Mouse (Mus musculus) embryonic facial prominence, embryonic 12.5 days (tissue): ENCODE measurements around the gene Rras. TPM values are rescaled to one million over a fixed set of nuclear protein-coding genes. Genes with fewer than 3 reads are reported as not detected.

Experiments used
- ATAC-seq: fragments of 200-750 bp; cut with Nextera tagmentation; 2 replicates; pipeline ENCODE4 v1.8.0; 2017; ENCODE audit not compliant: insufficient number of reproducible peaks, insufficient read depth, low FRiP score, low TSS enrichment
- H3K27ac ChIP-seq: fragments of 300-500 bp; sonication (generic); 2 replicates; pipeline ENCODE4 v1.5.1; 2016; ENCODE audit warnings: mild to moderate bottlenecking
- H3K27me3 ChIP-seq: fragments of 300-500 bp; sonication (generic); 2 replicates; pipeline ENCODE4 v1.6.1; 2016; ENCODE audit warnings: mild to moderate bottlenecking, moderate library complexity
- H3K36me3 ChIP-seq: fragments of 300-500 bp; sonication (generic); 2 replicates; pipeline ENCODE4 v1.6.1; 2016; ENCODE audit warnings: mild to moderate bottlenecking
- H3K4me1 ChIP-seq: fragments of 300-500 bp; sonication (generic); 2 replicates; pipeline ENCODE4 v1.6.1; 2016
- H3K4me2 ChIP-seq: fragments of 300-500 bp; sonication (generic); replicated peaks from 2 replicates; pipeline ENCODE4 v1.6.1; 2016; ENCODE audit warnings: mild to moderate bottlenecking, moderate library complexity
- H3K4me3 ChIP-seq: fragments of 300-500 bp; sonication (generic); 2 replicates; pipeline ENCODE4 v1.5.1; 2016; ENCODE audit warnings: mild to moderate bottlenecking
- H3K9ac ChIP-seq: fragments of 300-500 bp; sonication (generic); 2 replicates; pipeline ENCODE4 v1.6.1; 2016; ENCODE audit warnings: mild to moderate bottlenecking, moderate library complexity
- H3K9me3 ChIP-seq: fragments of 300-500 bp; sonication (generic); 2 replicates; pipeline ENCODE4 v1.6.1; 2016; ENCODE audit warnings: mild to moderate bottlenecking, moderate library complexity
- WGBS: fragments of 180-500 bp; shearing (Covaris S2); methylation state at CpG from one replicate; pipeline ENCODE4 v1.1.7; 2016; 5-methylcytosine and 5-hydroxymethylcytosine counted together
- polyA plus RNA-seq: library from polyadenylated mRNA; unstranded; fragments of >200 nt; fragmentation: Nextera tagmentation; extraction: Ambion mirVana; gene quantifications from 2 replicates; pipeline ENCODE4 v1.2.1, GENCODE M21; 2016

Gene Rras
- polyA plus RNA-seq, 1 experiment from 2014 or later = 26.1 TPM

- Histone ChIP-seq H3K4me3 (no peak overlapping the region), H3K36me3 (peaks cover 74% of the 10 kb centered on the region), H3K4me1 (peaks cover 25% of the 10 kb centered on the region; the same call in 1 of the 2 replicates), H3K9ac (no peak overlapping the region), H3K9me3 (no peaks in the 10 kb centered on the region), H3K27me3 (no peaks in the 10 kb centered on the region), H3K27ac (no peak overlapping the region), H3K4me2 (no peak overlapping the region)
- no peak for ATAC-seq
- WGBS = 91% methylated on average over 38 of the region's 38 CpGs
Measured at GRCm38 (mm10) chr7:45048001-45048890, 30.5 kb downstream of the Rras start.

- Histone ChIP-seq H3K4me1 (peaks cover 25% of the 10 kb centered on the region; the same call in 1 of the 2 replicates), H3K27me3 (no peaks in the 10 kb centered on the region), H3K36me3 (peaks cover 66% of the 10 kb centered on the region), H3K4me3 (no peak overlapping the region), H3K4me2 (no peak overlapping the region), H3K9ac (no peak overlapping the region), H3K27ac (no peak overlapping the region), H3K9me3 (no peaks in the 10 kb centered on the region)
- no peak for ATAC-seq
- WGBS = 95% methylated on average over 23 of the region's 23 CpGs
Measured at GRCm38 (mm10) chr7:45048923-45049657, 31.3 kb downstream of the Rras start.

- peak overlapping the region; percentile 88 for H3K4me2 ChIP-seq
- peaks cover 46% of the 10 kb centered on the region for H3K36me3 ChIP-seq
- WGBS = 3% methylated on average over 16 of the region's 16 CpGs
- peak overlapping the region; percentile 78 for H3K4me3 ChIP-seq
- H3K27me3 ChIP-seq = no peaks in the 10 kb centered on the region
- peak overlapping the region; percentile 94 for H3K9ac ChIP-seq
- H3K4me1 ChIP-seq = peaks cover 25% of the 10 kb centered on the region; the same call in 1 of the 2 replicates
- H3K9me3 ChIP-seq = no peaks in the 10 kb centered on the region
- H3K27ac ChIP-seq = peak overlapping the region; percentile 100
- ATAC-seq = peak; percentile 8; the same call in 1 of the 2 replicates
Measured at GRCm38 (mm10) chr7:45050945-45051600, 33.3 kb downstream of the Rras start.

- no peak for ATAC-seq
- H3K4me1 ChIP-seq = peaks cover 23% of the 10 kb centered on the region; the same call in 1 of the 2 replicates
- H3K4me3 ChIP-seq = peak overlapping the region; percentile 78
- H3K9ac ChIP-seq = peak overlapping the region; percentile 94
- H3K9me3 ChIP-seq = no peaks in the 10 kb centered on the region
- WGBS = 1% methylated on average over 13 of the region's 13 CpGs
- H3K27ac ChIP-seq = peak overlapping the region; percentile 100
- H3K27me3 ChIP-seq = no peaks in the 10 kb centered on the region
- peaks cover 41% of the 10 kb centered on the region for H3K36me3 ChIP-seq
- peak overlapping the region; percentile 88 for H3K4me2 ChIP-seq
Measured at GRCm38 (mm10) chr7:45051601-45051974, 33.8 kb downstream of the Rras start.

- Histone ChIP-seq H3K4me3 (peak overlapping the region; percentile 78), H3K27me3 (no peaks in the 10 kb centered on the region), H3K4me1 (peaks cover 20% of the 10 kb centered on the region; the same call in 1 of the 2 replicates), H3K9ac (peak overlapping the region; percentile 94), H3K4me2 (peak overlapping the region; percentile 88), H3K9me3 (no peaks in the 10 kb centered on the region), H3K27ac (peak overlapping the region; percentile 100), H3K36me3 (peaks cover 33% of the 10 kb centered on the region)
- WGBS = under 1% methylated on average over 38 of the region's 38 CpGs
- ATAC-seq = no peak
Measured at GRCm38 (mm10) chr7:45052181-45052861, 34.6 kb downstream of the Rras start.

- Histone ChIP-seq H3K27ac (peak within 1 kb of the TSS; percentile 100), H3K9ac (peak within 1 kb of the TSS; percentile 94), H3K4me1 (peaks cover 20% of the 10 kb centered on the region; the same call in 1 of the 2 replicates), H3K27me3 (no peaks in the 10 kb centered on the region), H3K9me3 (no peaks in the 10 kb centered on the region), H3K4me2 (peak within 1 kb of the TSS; percentile 88), H3K4me3 (peak within 1 kb of the TSS; percentile 78), H3K36me3 (peaks cover 29% of the 10 kb centered on the region)
- no peak for ATAC-seq
- 0% methylated on average over 2 of the region's 18 CpGs for WGBS
Measured at GRCm38 (mm10) chr7:45052862-45053116, 35.0 kb downstream of the Rras start, which contains the start of gene Prr12. Gene Prr12 (minus strand): TSS chr7:45052881.

GRCm38 (mm10) chr7:45053117-45053930 lies 35.6 kb downstream of the Rras start:
- Histone ChIP-seq H3K27ac (peak overlapping the region; percentile 100), H3K9me3 (no peaks in the 10 kb centered on the region), H3K27me3 (no peaks in the 10 kb centered on the region), H3K4me2 (peak overlapping the region; percentile 88), H3K36me3 (peaks cover 23% of the 10 kb centered on the region), H3K4me3 (peak overlapping the region; percentile 78), H3K9ac (peak overlapping the region; percentile 94), H3K4me1 (peaks cover 20% of the 10 kb centered on the region; the same call in 1 of the 2 replicates)
- ATAC-seq = peak; percentile 48
- WGBS = 1% methylated on average over 45 of the region's 59 CpGs

- Histone ChIP-seq H3K4me2 (peak overlapping the region; percentile 88), H3K4me1 (peaks cover 22% of the 10 kb centered on the region), H3K9ac (peak overlapping the region; percentile 94), H3K4me3 (peak overlapping the region; percentile 78), H3K27ac (peak overlapping the region; percentile 100), H3K36me3 (peaks cover 16% of the 10 kb centered on the region), H3K27me3 (no peaks in the 10 kb centered on the region), H3K9me3 (no peaks in the 10 kb centered on the region)
- WGBS = under 1% methylated on average over 33 of the region's 33 CpGs
- ATAC-seq = peak; percentile 93
Measured at GRCm38 (mm10) chr7:45053931-45054510, 36.3 kb downstream of the Rras start.

- no peaks in the 10 kb centered on the region for H3K36me3 ChIP-seq
- WGBS = 69% methylated on average over 14 of the region's 14 CpGs
- peaks cover 16% of the 10 kb centered on the region for H3K4me1 ChIP-seq
Measured at GRCm38 (mm10) chr7:45056329-45056971, 38.7 kb downstream of the Rras start.

GRCm38 (mm10) chr7:45056972-45057348 lies 39.2 kb downstream of the Rras start:
- Histone ChIP-seq H3K4me1 (peaks cover 15% of the 10 kb centered on the region), H3K27ac (no peak overlapping the region), H3K27me3 (no peaks in the 10 kb centered on the region), H3K4me3 (no peak overlapping the region), H3K9ac (no peak overlapping the region), H3K4me2 (no peak overlapping the region), H3K9me3 (no peaks in the 10 kb centered on the region), H3K36me3 (no peaks in the 10 kb centered on the region)
- no peak for ATAC-seq

More at GRCm38 (mm10) chr7:45056329-45056971, 38.7 kb downstream of the Rras start:
- Histone ChIP-seq H3K27ac (no peak overlapping the region), H3K9me3 (no peaks in the 10 kb centered on the region), H3K9ac (no peak overlapping the region), H3K27me3 (no peaks in the 10 kb centered on the region), H3K4me2 (no peak overlapping the region), H3K4me3 (no peak overlapping the region)
- no peak for ATAC-seq
